Mouse (Mus musculus): Measurements from ENCODE around the gene Arhgap15. TPM values are rescaled to one million over a fixed set of nuclear protein-coding genes. Genes with fewer than 3 reads are reported as not detected.

The Arhgap15 gene
- polyA plus RNA-seq, 1 experiment from 2014 or later = 0.77 TPM

GRCm38 (mm10) chr2:43945679-43946078 lies 197.1 kb downstream of the Arhgap15 start:
- no peak overlapping the region for H3K27ac ChIP-seq (replicated peaks in 1 of 2; ENCODE audit: control insufficient read depth in 1 of 2, insufficient read depth in 1 of 2, low read depth in 2 of 2, low read length in 2 of 2)
- 61% methylated on average over 2 of the region's 2 CpGs for WGBS
- no peak for ATAC-seq (ENCODE audit: insufficient number of reproducible peaks, insufficient read depth, low FRiP score, low read depth)
- no peaks in the 10 kb centered on the region for H3K4me1 ChIP-seq (ENCODE audit: control insufficient read depth in 2 of 2, insufficient read depth in 2 of 2, low read length in 2 of 2)
- no peaks in the 10 kb centered on the region for H3K27me3 ChIP-seq (ENCODE audit: control insufficient read depth, insufficient read depth, low read length)
- no peak overlapping the region for H3K9ac ChIP-seq (ENCODE audit: low read length)
- no peaks in the 10 kb centered on the region for H3K9me3 ChIP-seq (ENCODE audit: control insufficient read depth, low read length)
- no peaks in the 10 kb centered on the region for H3K36me3 ChIP-seq (ENCODE audit: control insufficient read depth, insufficient read depth, low read length)
- no peak overlapping the region for H3K4me3 ChIP-seq (ENCODE audit: control insufficient read depth in 1 of 2, insufficient read depth in 1 of 2, low read depth in 1 of 2, low read length in 2 of 2)
- no peak overlapping the region for H3K4me2 ChIP-seq (ENCODE audit: low read length)

- no peaks in the 10 kb centered on the region for H3K27me3 ChIP-seq (ENCODE audit: control insufficient read depth, insufficient read depth, low read length)
- no peak overlapping the region for H3K9ac ChIP-seq (ENCODE audit: low read length)
- no peak overlapping the region for H3K4me3 ChIP-seq (ENCODE audit: control insufficient read depth in 1 of 2, insufficient read depth in 1 of 2, low read depth in 1 of 2, low read length in 2 of 2)
- H3K9me3 ChIP-seq (ENCODE audit: control insufficient read depth, low read length) = no peaks in the 10 kb centered on the region
- H3K4me1 ChIP-seq (ENCODE audit: control insufficient read depth in 2 of 2, insufficient read depth in 2 of 2, low read length in 2 of 2) = no peaks in the 10 kb centered on the region
- 82% methylated on average over 13 of the region's 13 CpGs for WGBS
- no peaks in the 10 kb centered on the region for H3K36me3 ChIP-seq (ENCODE audit: control insufficient read depth, insufficient read depth, low read length)
- no peak for ATAC-seq (ENCODE audit: insufficient number of reproducible peaks, insufficient read depth, low FRiP score, low read depth)
- H3K27ac ChIP-seq (replicated peaks in 1 of 2; ENCODE audit: control insufficient read depth in 1 of 2, insufficient read depth in 1 of 2, low read depth in 2 of 2, low read length in 2 of 2) = no peak overlapping the region
- no peak overlapping the region for H3K4me2 ChIP-seq (ENCODE audit: low read length)
Observed at GRCm38 (mm10) chr2:43949775-43950492, 201.3 kb downstream of the Arhgap15 start.

GRCm38 (mm10) chr2:43950741-43951140 lies 202.1 kb downstream of the Arhgap15 start:
- no peak for ATAC-seq (ENCODE audit: insufficient number of reproducible peaks, insufficient read depth, low FRiP score, low read depth)
- H3K36me3 ChIP-seq (ENCODE audit: control insufficient read depth, insufficient read depth, low read length) = no peaks in the 10 kb centered on the region
- H3K9me3 ChIP-seq (ENCODE audit: control insufficient read depth, low read length) = no peaks in the 10 kb centered on the region
- no peaks in the 10 kb centered on the region for H3K4me1 ChIP-seq (ENCODE audit: control insufficient read depth in 2 of 2, insufficient read depth in 2 of 2, low read length in 2 of 2)
- no peaks in the 10 kb centered on the region for H3K27me3 ChIP-seq (ENCODE audit: control insufficient read depth, insufficient read depth, low read length)
- H3K4me3 ChIP-seq (ENCODE audit: control insufficient read depth in 1 of 2, insufficient read depth in 1 of 2, low read depth in 1 of 2, low read length in 2 of 2) = no peak overlapping the region
- H3K27ac ChIP-seq (replicated peaks in 1 of 2; ENCODE audit: control insufficient read depth in 1 of 2, insufficient read depth in 1 of 2, low read depth in 2 of 2, low read length in 2 of 2) = no peak overlapping the region
- H3K4me2 ChIP-seq (ENCODE audit: low read length) = no peak overlapping the region
- WGBS = 68% methylated on average over 6 of the region's 6 CpGs
- no peak overlapping the region for H3K9ac ChIP-seq (ENCODE audit: low read length)

GRCm38 (mm10) chr2:43959189-43959588 lies 210.6 kb downstream of the Arhgap15 start:
- H3K4me1 ChIP-seq (ENCODE audit: control insufficient read depth in 2 of 2, insufficient read depth in 2 of 2, low read length in 2 of 2) = no peaks in the 10 kb centered on the region
- no peak overlapping the region for H3K4me2 ChIP-seq (ENCODE audit: low read length)
- no peaks in the 10 kb centered on the region for H3K27me3 ChIP-seq (ENCODE audit: control insufficient read depth, insufficient read depth, low read length)
- H3K9me3 ChIP-seq (ENCODE audit: control insufficient read depth, low read length) = no peaks in the 10 kb centered on the region
- no peak overlapping the region for H3K4me3 ChIP-seq (ENCODE audit: control insufficient read depth in 1 of 2, insufficient read depth in 1 of 2, low read depth in 1 of 2, low read length in 2 of 2)
- H3K9ac ChIP-seq (ENCODE audit: low read length) = no peak overlapping the region
- H3K36me3 ChIP-seq (ENCODE audit: control insufficient read depth, insufficient read depth, low read length) = no peaks in the 10 kb centered on the region
- ATAC-seq (ENCODE audit: insufficient number of reproducible peaks, insufficient read depth, low FRiP score, low read depth) = no peak
- no peak overlapping the region for H3K27ac ChIP-seq (replicated peaks in 1 of 2; ENCODE audit: control insufficient read depth in 1 of 2, insufficient read depth in 1 of 2, low read depth in 2 of 2, low read length in 2 of 2)

GRCm38 (mm10) chr2:43962466-43962865 lies 213.8 kb downstream of the Arhgap15 start:
- Histone ChIP-seq H3K4me2 (ENCODE audit: low read length) (no peak overlapping the region), H3K27me3 (ENCODE audit: control insufficient read depth, insufficient read depth, low read length) (no peaks in the 10 kb centered on the region), H3K27ac (replicated peaks in 1 of 2; ENCODE audit: control insufficient read depth in 1 of 2, insufficient read depth in 1 of 2, low read depth in 2 of 2, low read length in 2 of 2) (no peak overlapping the region), H3K4me1 (ENCODE audit: control insufficient read depth in 2 of 2, insufficient read depth in 2 of 2, low read length in 2 of 2) (no peaks in the 10 kb centered on the region), H3K4me3 (ENCODE audit: control insufficient read depth in 1 of 2, insufficient read depth in 1 of 2, low read depth in 1 of 2, low read length in 2 of 2) (no peak overlapping the region), H3K9ac (ENCODE audit: low read length) (no peak overlapping the region), H3K36me3 (ENCODE audit: control insufficient read depth, insufficient read depth, low read length) (no peaks in the 10 kb centered on the region), H3K9me3 (ENCODE audit: control insufficient read depth, low read length) (no peaks in the 10 kb centered on the region)
- ATAC-seq (ENCODE audit: insufficient number of reproducible peaks, insufficient read depth, low FRiP score, low read depth) = no peak
- 66% methylated on average over 5 of the region's 5 CpGs for WGBS

- no peak overlapping the region for H3K4me2 ChIP-seq (ENCODE audit: low read length)
- ATAC-seq (ENCODE audit: insufficient number of reproducible peaks, insufficient read depth, low FRiP score, low read depth) = no peak
- 51% methylated on average over 4 of the region's 4 CpGs for WGBS
Observed at GRCm38 (mm10) chr2:43968581-43968980, 220.0 kb downstream of the Arhgap15 start.

GRCm38 (mm10) chr2:43977732-43978131 lies 229.1 kb downstream of the Arhgap15 start:
- Histone ChIP-seq H3K9me3 (ENCODE audit: control insufficient read depth, low read length) (no peaks in the 10 kb centered on the region), H3K9ac (ENCODE audit: low read length) (no peak overlapping the region), H3K27ac (replicated peaks in 1 of 2; ENCODE audit: control insufficient read depth in 1 of 2, insufficient read depth in 1 of 2, low read depth in 2 of 2, low read length in 2 of 2) (no peak overlapping the region), H3K4me1 (ENCODE audit: control insufficient read depth in 2 of 2, insufficient read depth in 2 of 2, low read length in 2 of 2) (no peaks in the 10 kb centered on the region), H3K4me2 (ENCODE audit: low read length) (no peak overlapping the region), H3K4me3 (ENCODE audit: control insufficient read depth in 1 of 2, insufficient read depth in 1 of 2, low read depth in 1 of 2, low read length in 2 of 2) (no peak overlapping the region), H3K36me3 (ENCODE audit: control insufficient read depth, insufficient read depth, low read length) (no peaks in the 10 kb centered on the region), H3K27me3 (ENCODE audit: control insufficient read depth, insufficient read depth, low read length) (no peaks in the 10 kb centered on the region)
- WGBS = 85% methylated on average over 11 of the region's 11 CpGs
- no peak for ATAC-seq (ENCODE audit: insufficient number of reproducible peaks, insufficient read depth, low FRiP score, low read depth)

More at GRCm38 (mm10) chr2:43968581-43968980, 220.0 kb downstream of the Arhgap15 start:
- no peak overlapping the region for H3K4me3 ChIP-seq (ENCODE audit: control insufficient read depth in 1 of 2, insufficient read depth in 1 of 2, low read depth in 1 of 2, low read length in 2 of 2)
- H3K9me3 ChIP-seq (ENCODE audit: control insufficient read depth, low read length) = no peaks in the 10 kb centered on the region
- no peak overlapping the region for H3K9ac ChIP-seq (ENCODE audit: low read length)
- H3K27me3 ChIP-seq (ENCODE audit: control insufficient read depth, insufficient read depth, low read length) = no peaks in the 10 kb centered on the region
- no peaks in the 10 kb centered on the region for H3K36me3 ChIP-seq (ENCODE audit: control insufficient read depth, insufficient read depth, low read length)
- no peaks in the 10 kb centered on the region for H3K4me1 ChIP-seq (ENCODE audit: control insufficient read depth in 2 of 2, insufficient read depth in 2 of 2, low read length in 2 of 2)
- no peak overlapping the region for H3K27ac ChIP-seq (replicated peaks in 1 of 2; ENCODE audit: control insufficient read depth in 1 of 2, insufficient read depth in 1 of 2, low read depth in 2 of 2, low read length in 2 of 2)
